Mouse (Mus musculus) urinary bladder, postnatal 36 days (tissue): ENCODE measurements around the gene Tomm34.

Source experiments
- DNase-seq, 2 experiments: peaks; one replicate each; pipeline ENCODE4 v3.0.0; 2022; ENCODE audit warnings: low spot score in 2 of 2, mixed read lengths in 1 of 2

Tomm34 gene

GRCm38 (mm10) chr2:164070765-164071436, at the start of gene Tomm34:
TSS of gene Tomm34 (minus strand) at chr2:164071169.
- DNase-seq, result peak; percentile 94 to 97

GRCm38 (mm10) chr2:164119503-164119902, 48.5 kb upstream of the Tomm34 start:
- no peak for DNase-seq

- DNase-seq, result no peak
Measured at GRCm38 (mm10) chr2:164115531-164115930, 44.6 kb upstream of the Tomm34 start.

GRCm38 (mm10) chr2:164114051-164114450, 43.1 kb upstream of the Tomm34 start:
- no peak for DNase-seq

GRCm38 (mm10) chr2:164111546-164111945, 40.6 kb upstream of the Tomm34 start:
- DNase-seq, result no peak

GRCm38 (mm10) chr2:164108501-164108900, 37.5 kb upstream of the Tomm34 start:
- DNase-seq, result no peak

GRCm38 (mm10) chr2:164107125-164107874, 36.3 kb upstream of the Tomm34 start:
- no peak for DNase-seq

GRCm38 (mm10) chr2:164106287-164107035, 35.5 kb upstream of the Tomm34 start:
- no peak for DNase-seq

GRCm38 (mm10) chr2:164103501-164103900, 32.5 kb upstream of the Tomm34 start:
- DNase-seq, result peak; percentile 38 to 49

GRCm38 (mm10) chr2:164102366-164102765, 31.4 kb upstream of the Tomm34 start:
- no peak for DNase-seq

GRCm38 (mm10) chr2:164101936-164102335, 31.0 kb upstream of the Tomm34 start:
- no peak for DNase-seq

GRCm38 (mm10) chr2:164098603-164099250, 27.8 kb upstream of the Tomm34 start:
- no peak for DNase-seq

- no peak for DNase-seq
Measured at GRCm38 (mm10) chr2:164094152-164094551, 23.2 kb upstream of the Tomm34 start.

- no peak for DNase-seq
Measured at GRCm38 (mm10) chr2:164089508-164089907, 18.5 kb upstream of the Tomm34 start.

- DNase-seq, result no peak
Measured at GRCm38 (mm10) chr2:164087416-164088017, 16.5 kb upstream of the Tomm34 start.

- DNase-seq, result no peak
Measured at GRCm38 (mm10) chr2:164084342-164084700, 13.4 kb upstream of the Tomm34 start.

- DNase-seq, result no peak
Measured at GRCm38 (mm10) chr2:164083609-164084341, 12.8 kb upstream of the Tomm34 start.

GRCm38 (mm10) chr2:164082175-164082574, 11.2 kb upstream of the Tomm34 start:
- no peak for DNase-seq

GRCm38 (mm10) chr2:164081577-164081976, 10.6 kb upstream of the Tomm34 start:
- no peak for DNase-seq

- DNase-seq, result no peak
Measured at GRCm38 (mm10) chr2:164079488-164079887, 8.5 kb upstream of the Tomm34 start.

- no peak for DNase-seq
Measured at GRCm38 (mm10) chr2:164077875-164078274, 6.9 kb upstream of the Tomm34 start.
